Mouse (Mus musculus) naive thymus-derived CD4-positive, alpha-beta T cell, adult 5 months (primary cell): ENCODE results near the gene Hilpda. TPM values are rescaled to one million over a fixed set of nuclear protein-coding genes. Genes with fewer than 3 reads are reported as not detected.

Source experiments
- polyA plus RNA-seq: library from polyadenylated mRNA; unstranded; fragments of 100-300 nt; shearing (Covaris generic); gene quantifications from one replicate; pipeline ENCODE4 v1.2.1, GENCODE M21; 2017

The Hilpda gene
- polyA plus RNA-seq: 25.5 TPM

GRCm38 (mm10) chr6:29272312-29273072 lies at the start of gene Hilpda:
Hilpda (plus strand) TSS chr6:29272488.

GRCm38 (mm10) chr6:29279293-29279692 lies 7.0 kb downstream of the Hilpda start, which contains the start of gene Fam71f2:
Fam71f2 (plus strand) TSS chr6:29279593.

GRCm38 (mm10) chr6:29318879-29319278 lies 46.6 kb downstream of the Hilpda start, which contains the start of gene Fam71f1:
Fam71f1 (plus strand) TSS chr6:29319140.

Other genes with a start within 250 kb of the Hilpda start
- gene Lep, start 212.3 kb upstream of the Hilpda start, polyA plus RNA-seq: not detected
- 54.2 TPM for gene Rbm28, start 107.5 kb upstream of the Hilpda start, polyA plus RNA-seq
- gene Prrt4, start 92.9 kb upstream of the Hilpda start, polyA plus RNA-seq: not detected
- 182 TPM for gene Impdh1, start 56.1 kb upstream of the Hilpda start, polyA plus RNA-seq
- 0.73 TPM for gene Fam71f2, start 7.1 kb downstream of the Hilpda start, polyA plus RNA-seq
- gene Fam71f1, start 46.7 kb downstream of the Hilpda start, polyA plus RNA-seq: not detected
- gene Calu, start 75.6 kb downstream of the Hilpda start, polyA plus RNA-seq: 89.1 TPM
- 0.27 TPM for gene Opn1sw, start 116.0 kb downstream of the Hilpda start, polyA plus RNA-seq
- not detected for gene Ccdc136, start 123.8 kb downstream of the Hilpda start, polyA plus RNA-seq
- gene Flnc, start 160.8 kb downstream of the Hilpda start, polyA plus RNA-seq: not detected
- gene Atp6v1f, start 195.2 kb downstream of the Hilpda start, polyA plus RNA-seq: 277 TPM
- gene Atp6v1fnb, start 198.9 kb downstream of the Hilpda start, polyA plus RNA-seq: not detected
- not detected for gene Kcp, start 235.5 kb downstream of the Hilpda start, polyA plus RNA-seq